In the genomic region with DNA sequence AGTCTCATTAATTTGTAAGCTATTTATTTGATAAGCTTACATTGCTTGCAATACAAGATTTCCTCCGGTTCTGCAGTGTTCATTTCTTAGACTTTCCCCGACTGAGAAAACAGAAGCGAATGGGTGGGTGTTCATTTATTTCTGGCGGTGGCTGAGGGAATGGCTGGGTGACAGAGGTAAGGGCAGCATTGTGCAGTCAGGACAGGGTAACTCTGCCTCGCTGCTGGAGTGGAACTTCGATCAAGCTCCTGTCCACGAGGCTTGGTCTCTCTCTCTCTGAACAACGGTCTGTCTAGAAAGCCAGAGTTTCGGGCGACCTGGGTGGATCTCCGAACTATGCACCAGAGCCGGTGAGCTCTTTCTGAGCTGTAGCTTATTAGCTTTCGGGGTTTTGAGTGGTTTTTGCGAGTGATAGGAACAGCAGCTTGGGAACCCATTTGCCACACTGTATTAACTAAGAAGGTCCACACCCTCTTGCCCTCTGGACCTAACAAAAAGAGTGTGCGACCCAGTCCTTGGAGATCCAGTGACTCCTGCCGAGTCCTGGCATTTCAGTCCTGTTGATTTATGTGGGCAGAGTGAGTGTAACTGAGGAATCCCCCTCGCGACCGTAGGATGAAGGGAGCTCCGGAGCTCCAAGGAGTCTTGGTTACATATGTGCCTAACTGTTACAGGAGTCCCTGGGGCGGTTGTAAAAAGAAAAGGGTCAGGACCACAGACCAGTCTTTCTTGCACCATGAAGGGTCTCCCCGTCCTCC, we compare ENCODE assay signal across 8 mouse cellular contexts. TPM values are rescaled to one million over a fixed set of nuclear protein-coding genes. Genes with fewer than 3 reads are reported as not detected.
DNase-seq lines count a peak whose midpoint lies in the region; ATAC-seq lines count a peak whose summit lies in the region.

No protein-coding gene starts in this region.

- H3K4me3 ChIP-seq in lung, embryonic 15.5 days = peak overlapping the region; percentile 55
- H3K4me3 ChIP-seq in forebrain, embryonic 10.5 days = peak overlapping the region; percentile 67
- peak overlapping the region; percentile 63 for H3K4me3 ChIP-seq in intestine, embryonic 16.5 days (ENCODE audit: low read length)
- H3K4me3 ChIP-seq in midbrain, embryonic 12.5 days = peak overlapping the region; percentile 42

- 13% methylated on average over 22 of the region's 22 CpGs for WGBS in lung, embryonic 15.5 days
- 21% methylated on average over 22 of the region's 22 CpGs for WGBS in forebrain, embryonic 10.5 days
- WGBS in intestine, embryonic 16.5 days = 12% methylated on average over 22 of the region's 22 CpGs
- 19% methylated on average over 22 of the region's 22 CpGs for WGBS in midbrain, embryonic 12.5 days

- H3K4me1 ChIP-seq in lung, embryonic 15.5 days = peaks cover 11% of the 10 kb centered on the region
- peaks cover 15% of the 10 kb centered on the region for H3K4me1 ChIP-seq in forebrain, embryonic 10.5 days
- peaks cover 11% of the 10 kb centered on the region; the same call in 1 of the 2 replicates for H3K4me1 ChIP-seq in intestine, embryonic 16.5 days (ENCODE audit: control insufficient read depth, insufficient read depth, low read length)
- peaks cover 11% of the 10 kb centered on the region for H3K4me1 ChIP-seq in midbrain, embryonic 12.5 days

- H3K4me2 ChIP-seq in lung, embryonic 15.5 days = peak overlapping the region; percentile 92
- H3K4me2 ChIP-seq in intestine, embryonic 16.5 days (ENCODE audit: low read depth, low read length) = peak overlapping the region; percentile 89
- peak overlapping the region; percentile 69 for H3K4me2 ChIP-seq in midbrain, embryonic 12.5 days (replicated peaks)

- ATAC-seq in lung, embryonic 15.5 days (ENCODE audit: borderline replicate concordance, extremely low read depth, low FRiP score, low TSS enrichment) = peak; percentile 24; the same call in 1 of the 2 replicates
- peak; percentile 65 for ATAC-seq in intestine, embryonic 16.5 days
- ATAC-seq in midbrain, embryonic 12.5 days (ENCODE audit: low FRiP score, low read depth) = no peak

- no peaks in the 10 kb centered on the region for H3K9me3 ChIP-seq in lung, embryonic 15.5 days
- H3K9me3 ChIP-seq in forebrain, embryonic 10.5 days = no peaks in the 10 kb centered on the region
- H3K9me3 ChIP-seq in intestine, embryonic 16.5 days (ENCODE audit: control insufficient read depth, low read length) = no peaks in the 10 kb centered on the region
- no peaks in the 10 kb centered on the region for H3K9me3 ChIP-seq in midbrain, embryonic 12.5 days

- no peak overlapping the region for H3K27ac ChIP-seq in lung, embryonic 15.5 days
- 0 out of 2 replicates have a peak overlapping the region, but pooled peaks have one; percentile 80 for H3K27ac ChIP-seq in forebrain, embryonic 10.5 days
- no peak overlapping the region for H3K27ac ChIP-seq in intestine, embryonic 16.5 days (ENCODE audit: low read length)
- H3K27ac ChIP-seq in midbrain, embryonic 12.5 days (replicated peaks) = no peak overlapping the region

- no peak for DNase-seq in lung, postnatal 4 days
- DNase-seq in forebrain, embryonic 10.5 days (ENCODE audit: extremely low spot score, low spot score) = no peak
- DNase-seq in right cerebral cortex, postnatal 36 days (ENCODE audit: low spot score in 2 of 2) = no peak
- DNase-seq in spleen, postnatal 14 days (ENCODE audit: low spot score in 2 of 2) = no peak
- DNase-seq in gastrocnemius, postnatal 25 days = no peak

- H3K27me3 ChIP-seq in lung, embryonic 15.5 days = no peaks in the 10 kb centered on the region; the same call in 1 of the 2 replicates
- peaks cover 39% of the 10 kb centered on the region for H3K27me3 ChIP-seq in forebrain, embryonic 10.5 days (ENCODE audit: poor library complexity, severe bottlenecking)
- no peaks in the 10 kb centered on the region for H3K27me3 ChIP-seq in intestine, embryonic 16.5 days (replicated peaks; ENCODE audit: control insufficient read depth, insufficient read depth, low read length)
- peaks cover 40% of the 10 kb centered on the region for H3K27me3 ChIP-seq in midbrain, embryonic 12.5 days

- no peaks in the 10 kb centered on the region for H3K36me3 ChIP-seq in lung, embryonic 15.5 days
- no peaks in the 10 kb centered on the region for H3K36me3 ChIP-seq in forebrain, embryonic 10.5 days (replicated peaks)
- H3K36me3 ChIP-seq in intestine, embryonic 16.5 days (ENCODE audit: control insufficient read depth, insufficient read depth, low read length) = no peaks in the 10 kb centered on the region
- H3K36me3 ChIP-seq in midbrain, embryonic 12.5 days = no peaks in the 10 kb centered on the region

- H3K9ac ChIP-seq in lung, embryonic 15.5 days = peak overlapping the region; percentile 67
- peak overlapping the region; percentile 78 for H3K9ac ChIP-seq in intestine, embryonic 16.5 days (ENCODE audit: low read depth, low read length)
- peak overlapping the region; percentile 39; the same call in 1 of the 2 replicates for H3K9ac ChIP-seq in midbrain, embryonic 12.5 days (replicated peaks)

RNA-seq across cellular contexts. Expression of a gene that starts 0.5 kb away (rescaled TPM):
- polyA plus RNA-seq in lung, embryonic 15.5 days (2015; fragmentation: Nextera tagmentation; extraction: Ambion mirVana) = 5.3 and 5.6 TPM in 2 replicates
- polyA plus RNA-seq in forebrain, embryonic 10.5 days (2016; fragmentation: Nextera tagmentation; extraction: Ambion mirVana) = 1.4 and 2.2 TPM in 2 replicates
- 2.3 and 2.6 TPM in 2 replicates for polyA plus RNA-seq in intestine, embryonic 16.5 days (2015; fragmentation: Nextera tagmentation; extraction: Ambion mirVana)
- 1.3 and 2.4 TPM in 2 replicates for polyA plus RNA-seq in midbrain, embryonic 12.5 days (2016; fragmentation: Nextera tagmentation; extraction: Ambion mirVana)
- 1 to 10 TPM in 1 of 2 experiments, under 1 TPM in 1; 0.61 to 1.2 TPM for total RNA-seq in gastrocnemius, postnatal 25 days (2021)

RNA-seq across cellular contexts. Expression of a gene that starts 54.6 kb away (rescaled TPM):
- polyA plus RNA-seq in lung, embryonic 15.5 days (2015; fragmentation: Nextera tagmentation; extraction: Ambion mirVana) = not detected in 2 replicates
- not detected in 2 replicates for polyA plus RNA-seq in forebrain, embryonic 10.5 days (2016; fragmentation: Nextera tagmentation; extraction: Ambion mirVana)
- not detected in 2 replicates for polyA plus RNA-seq in intestine, embryonic 16.5 days (2015; fragmentation: Nextera tagmentation; extraction: Ambion mirVana)
- not detected in 2 replicates for polyA plus RNA-seq in midbrain, embryonic 12.5 days (2016; fragmentation: Nextera tagmentation; extraction: Ambion mirVana)
- total RNA-seq in gastrocnemius, postnatal 25 days (2021) = not detected
